Mouse (Mus musculus): ENCODE measurements around the gene Map3k21. TPM values are rescaled to one million over a fixed set of nuclear protein-coding genes. Genes with fewer than 3 reads are reported as not detected.
A peak's percentile ranks its signal among the peaks of the same experiment; 100 is the strongest.

The Map3k21 gene
- polyA plus RNA-seq, 1 experiment from 2014 or later, result 0.64 TPM

DNA sequence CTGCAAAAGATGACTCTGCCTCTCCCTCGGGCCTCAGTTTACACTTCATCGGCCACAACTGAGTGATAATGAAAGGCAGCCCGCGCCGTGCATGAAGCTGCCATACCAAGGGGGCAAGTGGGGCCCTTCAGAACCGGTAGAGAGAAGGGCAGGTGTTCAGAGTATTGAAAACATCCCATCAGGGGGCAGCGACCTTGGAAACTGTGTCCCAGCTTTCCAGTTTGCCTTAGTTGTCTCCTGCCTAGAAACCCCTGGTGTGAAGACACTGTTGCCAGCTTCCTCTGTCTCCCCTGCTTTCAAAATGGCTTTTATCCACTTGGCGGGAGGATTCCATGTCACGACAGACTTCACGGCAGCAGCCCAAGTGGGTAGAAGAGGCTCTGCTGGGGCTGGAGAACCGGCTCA lies 53.6 kb downstream of the Map3k21 start:
- Histone ChIP-seq H3K27me3 (replicated peaks; ENCODE audit: control insufficient read depth, insufficient read depth, low read length) (peaks cover 16% of the 10 kb centered on the region), H3K36me3 (ENCODE audit: control insufficient read depth, insufficient read depth, low read length) (no peaks in the 10 kb centered on the region), H3K9ac (ENCODE audit: low read depth, low read length) (no peak overlapping the region), H3K4me1 (ENCODE audit: control insufficient read depth, insufficient read depth, low read length) (no peaks in the 10 kb centered on the region; the same call in 1 of the 2 replicates), H3K27ac (replicated peaks; ENCODE audit: low read depth, low read length) (no peak overlapping the region), H3K4me3 (ENCODE audit: low read depth, low read length) (no peak overlapping the region), H3K9me3 (ENCODE audit: control insufficient read depth, low read length) (peaks cover 13% of the 10 kb centered on the region; the same call in 1 of the 2 replicates), H3K4me2 (ENCODE audit: low read depth, low read length) (peak overlapping the region; percentile 32; the same call in 1 of the 2 replicates)
- ATAC-seq (ENCODE audit: low read depth) (no peak), DNase-seq (ENCODE audit: low spot score) (no peak)
- under 1% methylated on average over 11 of the region's 11 CpGs for WGBS

DNA sequence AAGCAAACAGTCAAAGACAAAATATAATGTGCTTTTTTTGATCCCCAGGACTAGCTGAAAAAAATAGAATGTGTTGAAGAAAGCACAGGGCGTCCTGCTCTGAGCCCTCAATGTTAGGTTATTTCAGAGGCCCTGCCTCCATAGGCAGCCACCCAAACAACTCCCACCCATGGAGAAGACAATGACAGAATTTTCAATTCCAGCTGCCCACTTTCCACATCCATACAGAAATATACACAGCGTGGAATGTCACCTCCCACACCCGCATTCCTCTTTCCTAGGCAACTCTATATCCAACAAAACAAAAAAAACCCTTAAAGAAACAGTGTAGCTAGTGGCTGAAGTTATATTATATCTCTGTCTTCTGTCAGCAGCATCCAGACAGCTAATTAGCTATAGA lies 61.1 kb downstream of the Map3k21 start:
- H3K9me3 ChIP-seq (ENCODE audit: control insufficient read depth, low read length), result no peaks in the 10 kb centered on the region
- no peak overlapping the region for H3K27ac ChIP-seq (replicated peaks; ENCODE audit: low read depth, low read length)
- H3K4me3 ChIP-seq (ENCODE audit: low read depth, low read length), result no peak overlapping the region
- H3K27me3 ChIP-seq (replicated peaks; ENCODE audit: control insufficient read depth, insufficient read depth, low read length), result no peaks in the 10 kb centered on the region
- H3K4me2 ChIP-seq (ENCODE audit: low read depth, low read length), result no peak overlapping the region
- 0 out of 2 replicates have a peak, but pooled peaks have one; percentile 26 for ATAC-seq (ENCODE audit: low read depth)
- 0 out of 2 replicates have a peak, but pooled peaks cover 6% of the 10 kb centered on the region for H3K4me1 ChIP-seq (ENCODE audit: control insufficient read depth, insufficient read depth, low read length)
- no peaks in the 10 kb centered on the region for H3K36me3 ChIP-seq (ENCODE audit: control insufficient read depth, insufficient read depth, low read length)
- H3K9ac ChIP-seq (ENCODE audit: low read depth, low read length), result no peak overlapping the region
- WGBS, result 44% methylated on average over 3 of the region's 3 CpGs
- DNase-seq (ENCODE audit: low spot score), result peak; percentile 50

DNA sequence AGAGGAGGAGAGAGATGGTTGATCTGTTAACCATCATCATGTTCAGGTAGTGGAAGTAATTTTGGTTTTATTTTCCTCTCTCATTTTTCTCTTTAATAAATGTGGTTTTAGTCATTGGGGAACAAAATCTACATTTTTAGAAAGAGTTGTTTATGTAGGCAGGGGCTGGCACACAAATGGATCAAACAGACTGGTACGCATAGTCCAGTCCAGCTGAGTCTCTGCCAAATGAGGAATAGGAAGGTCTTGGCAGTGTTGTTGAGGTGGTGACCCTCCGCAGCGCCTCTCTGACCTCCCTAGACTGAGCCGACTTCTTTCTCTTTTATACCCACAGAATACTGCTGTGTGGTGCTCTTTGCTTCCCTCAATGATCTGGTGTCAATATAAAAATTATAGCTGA lies 65.7 kb downstream of the Map3k21 start:
- no peak overlapping the region for H3K4me3 ChIP-seq (ENCODE audit: low read depth, low read length)
- no peak overlapping the region for H3K4me2 ChIP-seq (ENCODE audit: low read depth, low read length)
- WGBS, result 85% methylated on average over 4 of the region's 4 CpGs
- no peaks in the 10 kb centered on the region for H3K9me3 ChIP-seq (ENCODE audit: control insufficient read depth, low read length)
- no peak overlapping the region for H3K27ac ChIP-seq (replicated peaks; ENCODE audit: low read depth, low read length)
- DNase-seq (ENCODE audit: low spot score), result no peak
- no peak for ATAC-seq (ENCODE audit: low read depth)
- no peaks in the 10 kb centered on the region for H3K27me3 ChIP-seq (replicated peaks; ENCODE audit: control insufficient read depth, insufficient read depth, low read length)
- H3K36me3 ChIP-seq (ENCODE audit: control insufficient read depth, insufficient read depth, low read length), result no peaks in the 10 kb centered on the region
- H3K4me1 ChIP-seq (ENCODE audit: control insufficient read depth, insufficient read depth, low read length), result 0 out of 2 replicates have a peak, but pooled peaks cover 6% of the 10 kb centered on the region
- no peak overlapping the region for H3K9ac ChIP-seq (ENCODE audit: low read depth, low read length)

DNA sequence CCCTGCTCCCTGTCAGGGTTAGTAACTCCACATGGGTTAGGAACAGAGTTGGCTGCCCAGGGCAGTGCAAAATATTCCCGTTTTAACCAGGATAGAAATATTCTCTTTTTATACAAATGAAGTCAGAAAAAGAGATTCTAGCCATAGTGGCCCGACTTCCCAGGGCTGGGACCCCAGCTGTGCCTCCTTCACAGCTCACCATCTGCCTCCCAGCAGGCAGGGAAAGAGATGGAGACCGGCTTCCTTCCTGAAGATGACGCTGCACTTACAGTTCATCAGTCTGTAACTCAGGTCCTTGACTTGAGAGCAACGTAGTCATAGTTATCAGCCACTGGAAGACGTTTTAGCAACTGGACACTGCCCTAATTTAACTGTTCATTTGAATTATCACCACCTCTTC lies 70.6 kb downstream of the Map3k21 start:
- Histone ChIP-seq H3K9ac (ENCODE audit: low read depth, low read length) (no peak overlapping the region), H3K36me3 (ENCODE audit: control insufficient read depth, insufficient read depth, low read length) (no peaks in the 10 kb centered on the region), H3K27me3 (replicated peaks; ENCODE audit: control insufficient read depth, insufficient read depth, low read length) (no peaks in the 10 kb centered on the region), H3K4me2 (ENCODE audit: low read depth, low read length) (no peak overlapping the region), H3K4me1 (ENCODE audit: control insufficient read depth, insufficient read depth, low read length) (no peaks in the 10 kb centered on the region), H3K27ac (replicated peaks; ENCODE audit: low read depth, low read length) (no peak overlapping the region), H3K4me3 (ENCODE audit: low read depth, low read length) (no peak overlapping the region), H3K9me3 (ENCODE audit: control insufficient read depth, low read length) (no peaks in the 10 kb centered on the region)
- DNase-seq (ENCODE audit: low spot score), result no peak
- ATAC-seq (ENCODE audit: low read depth), result no peak
- WGBS, result 36% methylated on average over 6 of the region's 6 CpGs

DNA sequence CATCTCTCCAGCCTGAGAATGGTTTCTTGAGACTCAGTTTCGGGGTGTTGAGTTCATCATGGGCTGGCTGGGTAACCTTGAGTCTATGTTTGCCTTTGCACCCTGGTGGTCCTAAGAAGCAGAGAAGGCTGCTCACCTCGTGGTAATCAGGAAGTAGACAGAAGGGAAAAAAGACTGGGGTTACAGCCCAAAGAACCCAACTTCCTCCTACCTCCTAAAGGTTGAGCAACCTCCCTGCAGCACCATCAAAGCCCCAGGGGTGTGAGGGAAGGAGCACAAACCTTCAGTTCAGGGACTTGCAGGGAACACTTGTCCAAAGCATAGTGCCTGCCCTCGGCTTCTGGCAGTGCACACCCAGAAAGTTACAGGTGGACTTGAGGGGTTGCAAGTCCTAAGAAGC lies 73.3 kb downstream of the Map3k21 start:
- 76% methylated on average over 3 of the region's 3 CpGs for WGBS
- no peak overlapping the region for H3K4me2 ChIP-seq (ENCODE audit: low read depth, low read length)
- H3K4me3 ChIP-seq (ENCODE audit: low read depth, low read length), result no peak overlapping the region
- H3K9me3 ChIP-seq (ENCODE audit: control insufficient read depth, low read length), result no peaks in the 10 kb centered on the region
- no peaks in the 10 kb centered on the region for H3K27me3 ChIP-seq (replicated peaks; ENCODE audit: control insufficient read depth, insufficient read depth, low read length)
- ATAC-seq (ENCODE audit: low read depth), result no peak
- H3K9ac ChIP-seq (ENCODE audit: low read depth, low read length), result no peak overlapping the region
- no peaks in the 10 kb centered on the region for H3K4me1 ChIP-seq (ENCODE audit: control insufficient read depth, insufficient read depth, low read length)
- H3K36me3 ChIP-seq (ENCODE audit: control insufficient read depth, insufficient read depth, low read length), result no peaks in the 10 kb centered on the region
- no peak for DNase-seq (ENCODE audit: low spot score)
- H3K27ac ChIP-seq (replicated peaks; ENCODE audit: low read depth, low read length), result no peak overlapping the region

DNA sequence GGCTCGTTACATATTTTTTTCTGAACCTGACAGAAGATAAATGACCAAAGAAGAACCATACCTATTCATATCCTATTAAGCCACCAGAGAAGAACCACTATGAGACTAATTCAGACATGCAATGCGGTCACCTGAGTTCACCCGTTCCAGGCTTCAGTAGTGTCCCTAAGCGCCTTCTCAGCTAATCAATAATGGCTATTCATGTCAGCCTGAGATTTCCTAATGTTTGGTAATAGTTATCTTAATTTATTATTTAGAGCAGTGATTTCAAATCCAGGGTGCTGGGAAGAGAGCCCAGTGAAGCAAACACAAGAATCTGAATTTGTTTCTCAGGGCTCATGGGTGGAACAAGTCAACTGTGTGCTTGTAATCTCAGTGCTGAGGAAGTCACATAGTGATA lies 73.9 kb downstream of the Map3k21 start:
- DNase-seq (ENCODE audit: low spot score), result no peak
- no peaks in the 10 kb centered on the region for H3K36me3 ChIP-seq (ENCODE audit: control insufficient read depth, insufficient read depth, low read length)
- H3K4me3 ChIP-seq (ENCODE audit: low read depth, low read length), result no peak overlapping the region
- H3K9ac ChIP-seq (ENCODE audit: low read depth, low read length), result no peak overlapping the region
- no peaks in the 10 kb centered on the region for H3K27me3 ChIP-seq (replicated peaks; ENCODE audit: control insufficient read depth, insufficient read depth, low read length)
- no peaks in the 10 kb centered on the region for H3K9me3 ChIP-seq (ENCODE audit: control insufficient read depth, low read length)
- ATAC-seq (ENCODE audit: low read depth), result no peak
- H3K27ac ChIP-seq (replicated peaks; ENCODE audit: low read depth, low read length), result no peak overlapping the region
- H3K4me2 ChIP-seq (ENCODE audit: low read depth, low read length), result no peak overlapping the region
- WGBS, result 88% methylated on average over 4 of the region's 4 CpGs
- H3K4me1 ChIP-seq (ENCODE audit: control insufficient read depth, insufficient read depth, low read length), result no peaks in the 10 kb centered on the region

DNA sequence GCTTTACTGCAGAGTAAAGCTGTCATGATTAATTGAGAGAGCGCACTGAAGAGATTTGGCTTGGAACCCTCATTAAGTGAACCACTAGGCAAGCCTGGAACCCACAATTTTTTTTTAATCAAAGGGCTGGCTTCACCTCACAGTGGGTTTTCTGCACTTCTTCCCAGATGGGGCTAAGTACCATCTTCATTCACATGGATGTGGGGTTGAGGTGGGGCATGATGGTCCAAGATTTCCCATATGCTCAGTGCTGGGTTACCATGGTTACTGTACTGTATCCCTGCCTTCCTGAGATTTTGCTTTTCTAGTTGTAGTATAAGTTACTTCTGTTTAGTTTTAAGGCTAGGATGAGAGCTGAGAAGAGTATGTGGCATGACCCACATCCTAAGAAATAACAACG lies 75.1 kb downstream of the Map3k21 start:
- H3K36me3 ChIP-seq (ENCODE audit: control insufficient read depth, insufficient read depth, low read length), result no peaks in the 10 kb centered on the region

DNA sequence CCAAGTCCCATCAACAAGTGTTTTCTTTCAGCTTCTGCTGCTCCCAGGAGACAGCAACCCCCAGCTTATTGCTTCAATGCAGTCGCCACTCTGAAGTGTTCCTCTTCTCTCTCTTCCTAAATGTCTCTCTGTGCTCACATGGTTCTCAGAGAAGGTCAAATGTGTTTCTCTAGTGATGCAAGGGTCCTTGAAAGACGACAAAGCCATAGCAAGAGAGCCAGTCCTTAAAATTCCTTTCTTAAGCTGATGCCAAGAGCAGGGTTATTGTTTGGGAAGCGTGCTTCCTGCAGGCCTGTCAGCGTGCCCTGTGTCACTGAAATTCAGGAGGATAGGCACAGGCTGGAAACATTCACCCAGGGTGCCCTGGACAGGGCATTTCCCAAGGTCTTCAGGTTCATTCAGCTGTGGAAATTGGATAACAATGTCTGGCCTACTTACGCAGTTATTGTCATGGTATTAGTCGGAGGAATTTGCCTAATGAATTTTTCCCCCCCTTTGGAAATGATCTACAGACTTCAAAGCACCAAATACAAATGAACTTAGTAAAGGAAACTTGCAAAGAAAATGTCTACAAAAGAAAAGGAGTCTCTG lies 76.8 kb downstream of the Map3k21 start:
- H3K4me1 ChIP-seq (ENCODE audit: control insufficient read depth, insufficient read depth, low read length), result no peaks in the 10 kb centered on the region
- H3K9ac ChIP-seq (ENCODE audit: low read depth, low read length), result no peak overlapping the region
- 0 out of 2 replicates have a peak, but pooled peaks cover 2% of the 10 kb centered on the region for H3K27me3 ChIP-seq (replicated peaks; ENCODE audit: control insufficient read depth, insufficient read depth, low read length)
- H3K4me2 ChIP-seq (ENCODE audit: low read depth, low read length), result no peak overlapping the region
- H3K4me3 ChIP-seq (ENCODE audit: low read depth, low read length), result no peak overlapping the region
- no peaks in the 10 kb centered on the region for H3K36me3 ChIP-seq (ENCODE audit: control insufficient read depth, insufficient read depth, low read length)
- ATAC-seq (ENCODE audit: low read depth), result peak; percentile 68; the same call in 1 of the 2 replicates
- no peak overlapping the region for H3K27ac ChIP-seq (replicated peaks; ENCODE audit: low read depth, low read length)
- peak; percentile 35 for DNase-seq (ENCODE audit: low spot score)
- H3K9me3 ChIP-seq (ENCODE audit: control insufficient read depth, low read length), result no peaks in the 10 kb centered on the region
- WGBS, result 48% methylated on average over 6 of the region's 6 CpGs

More for the DNA sequence above, 75.1 kb downstream of the Map3k21 start:
- Histone ChIP-seq H3K9me3 (ENCODE audit: control insufficient read depth, low read length) (no peaks in the 10 kb centered on the region), H3K27me3 (replicated peaks; ENCODE audit: control insufficient read depth, insufficient read depth, low read length) (no peaks in the 10 kb centered on the region), H3K9ac (ENCODE audit: low read depth, low read length) (no peak overlapping the region), H3K27ac (replicated peaks; ENCODE audit: low read depth, low read length) (no peak overlapping the region), H3K4me1 (ENCODE audit: control insufficient read depth, insufficient read depth, low read length) (no peaks in the 10 kb centered on the region), H3K4me2 (ENCODE audit: low read depth, low read length) (no peak overlapping the region), H3K4me3 (ENCODE audit: low read depth, low read length) (no peak overlapping the region)
- DNase-seq (ENCODE audit: low spot score), result no peak
- ATAC-seq (ENCODE audit: low read depth), result no peak
- 96% methylated on average over 2 of the region's 2 CpGs for WGBS

DNA sequence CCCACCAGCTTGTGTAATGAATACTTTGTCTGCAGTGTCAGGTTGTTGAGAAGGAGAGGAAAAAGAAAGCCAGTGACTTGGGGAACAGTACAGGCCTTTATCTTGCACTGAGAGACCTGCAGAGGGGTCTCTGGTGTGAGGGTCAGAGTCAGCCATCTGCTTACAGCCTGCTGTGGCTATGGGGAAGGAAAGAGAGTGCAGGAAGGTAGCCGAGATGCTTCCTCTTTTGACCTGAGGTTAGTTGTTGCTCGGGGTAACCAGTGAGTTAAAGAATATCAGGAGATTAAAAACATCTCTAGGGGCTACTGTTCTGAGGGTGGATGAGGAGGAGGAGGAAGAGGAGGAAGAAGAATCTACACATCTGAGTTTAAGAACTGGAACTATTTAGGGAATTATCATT lies 77.7 kb downstream of the Map3k21 start:
- 38% methylated on average over 2 of the region's 2 CpGs for WGBS
- no peak overlapping the region for H3K4me3 ChIP-seq (ENCODE audit: low read depth, low read length)
- H3K4me2 ChIP-seq (ENCODE audit: low read depth, low read length), result no peak overlapping the region
- no peaks in the 10 kb centered on the region for H3K36me3 ChIP-seq (ENCODE audit: control insufficient read depth, insufficient read depth, low read length)
- H3K9ac ChIP-seq (ENCODE audit: low read depth, low read length), result no peak overlapping the region
- no peak for DNase-seq (ENCODE audit: low spot score)
- no peaks in the 10 kb centered on the region for H3K9me3 ChIP-seq (ENCODE audit: control insufficient read depth, low read length)
- H3K27ac ChIP-seq (replicated peaks; ENCODE audit: low read depth, low read length), result no peak overlapping the region
- 0 out of 2 replicates have a peak, but pooled peaks cover 5% of the 10 kb centered on the region for H3K27me3 ChIP-seq (replicated peaks; ENCODE audit: control insufficient read depth, insufficient read depth, low read length)
- H3K4me1 ChIP-seq (ENCODE audit: control insufficient read depth, insufficient read depth, low read length), result no peaks in the 10 kb centered on the region
- no peak for ATAC-seq (ENCODE audit: low read depth)
